ENCODE assay signal across 15 mouse cellular contexts in the genomic region with DNA sequence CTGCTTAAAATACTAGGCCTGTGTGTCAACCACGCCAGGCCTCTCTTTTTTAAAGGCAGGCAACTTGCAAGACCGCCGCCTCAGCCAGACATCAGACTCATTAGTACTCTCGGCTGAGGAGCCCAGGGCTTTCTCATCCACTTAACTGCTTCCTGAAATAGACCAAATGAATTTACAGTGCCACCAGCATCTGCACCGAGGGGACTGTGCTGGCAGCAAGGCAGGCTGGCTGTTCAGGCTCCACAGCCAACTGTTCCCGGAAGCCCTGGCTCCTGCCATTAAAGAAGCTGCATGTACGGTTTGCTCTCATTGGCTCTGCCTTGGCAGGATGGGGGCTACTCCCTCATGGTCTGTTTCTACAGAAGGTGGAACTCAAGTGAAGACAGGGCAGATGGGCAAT. TPM values are rescaled to one million over a fixed set of nuclear protein-coding genes. Genes with fewer than 3 reads are reported as not detected.
A peak's percentile ranks its signal among the peaks of the same experiment; 100 is the strongest.
DNase-seq lines count a peak whose midpoint lies in the region; ATAC-seq and TF ChIP-seq lines count a peak whose summit lies in the region.
"Had no signal": no experiment of that assay in that cellular context is flagged by ENCODE, and none has a peak within 500 bp of the region (broad histone marks: within the 10 kb centered on the region; RNA-seq: fewer than 3 reads in every experiment).

No protein-coding gene starts in this region.

- no peak for DNase-seq in frontal cortex, postnatal 25 days (ENCODE audit: low spot score in 2 of 2)
- DNase-seq in left cerebral cortex, postnatal 14 days (ENCODE audit: low spot score in 2 of 2), result peak; percentile 49 to 56
- no peak for DNase-seq in left cerebral cortex, adult 2 months (ENCODE audit: extremely low spot score in 1 of 2, low spot score in 2 of 2)
- peak; percentile 82 for DNase-seq in forebrain, postnatal 0 days
- no peak for DNase-seq in limb, embryonic 10.5 days (ENCODE audit: low spot score)
- DNase-seq in thymus, postnatal 0 days (ENCODE audit: low spot score), result no peak
- DNase-seq: cerebellum, postnatal 36 days; heart, postnatal 36 days; lung, adult 2 months; retina, postnatal 1 day had no signal

- intact Hi-C loops in left cerebral cortex, postnatal 14 days (cut with DNase I), result no loop called here
- intact Hi-C loops in left cerebral cortex, adult 2 months (cut with DNase I), result no loop called here

- H3K36me3 ChIP-seq in forebrain, postnatal 0 days (ENCODE audit: insufficient read depth), result no peaks in the 10 kb centered on the region; the same call in 1 of the 2 replicates
- H3K36me3 ChIP-seq in limb, embryonic 10.5 days, result 0 out of 2 replicates have a peak, but pooled peaks cover 3% of the 10 kb centered on the region
- H3K36me3 ChIP-seq: kidney, embryonic 15.5 days; stomach, embryonic 15.5 days had no signal

- no peak for TF ChIP-seq CTCF in left cerebral cortex, adult 2 months (IDR thresholded peaks at IDR 0.05)
- no peak for TF ChIP-seq CTCF in forebrain, postnatal 0 days (IDR thresholded peaks at IDR 0.05; ENCODE audit: low read depth)

- WGBS in forebrain, postnatal 0 days, result 41% methylated on average over 7 of the region's 7 CpGs
- WGBS in limb, embryonic 10.5 days, result 67% methylated on average over 7 of the region's 7 CpGs

- no peak overlapping the region for H3K27ac ChIP-seq in left cerebral cortex, adult 2 months
- H3K27ac ChIP-seq in forebrain, postnatal 0 days (ENCODE audit: low read depth, low read length), result peak overlapping the region; percentile 67
- H3K27ac ChIP-seq in limb, embryonic 10.5 days, result peak overlapping the region; percentile 61; the same call in 1 of the 2 replicates
- H3K27ac ChIP-seq: kidney, embryonic 15.5 days; stomach, embryonic 15.5 days had no signal

- peaks cover 6% of the 10 kb centered on the region; the same call in 1 of the 2 replicates for H3K4me1 ChIP-seq in forebrain, postnatal 0 days (ENCODE audit: insufficient read depth)
- peaks cover 7% of the 10 kb centered on the region for H3K4me1 ChIP-seq in limb, embryonic 10.5 days
- H3K4me1 ChIP-seq: kidney, embryonic 15.5 days; stomach, embryonic 15.5 days had no signal

- ATAC-seq in frontal cortex, adult (ENCODE audit: low TSS enrichment), result peak; percentile 88
- ATAC-seq in forebrain, postnatal 0 days, result peak; percentile 93
- no peak for ATAC-seq in CD4-positive, CD25-positive, alpha-beta regulatory T cell, adult 4 months

- H3K4me2 ChIP-seq in forebrain, postnatal 0 days (ENCODE audit: low read depth), result no peak overlapping the region
- H3K4me2 ChIP-seq: kidney, embryonic 15.5 days; stomach, embryonic 15.5 days had no signal

- H3K9ac ChIP-seq in forebrain, postnatal 0 days, result no peak overlapping the region
- H3K9ac ChIP-seq: kidney, embryonic 15.5 days; stomach, embryonic 15.5 days had no signal

- H3K27me3 ChIP-seq in forebrain, postnatal 0 days (ENCODE audit: insufficient read depth, low read length), result no peaks in the 10 kb centered on the region
- no peaks in the 10 kb centered on the region for H3K27me3 ChIP-seq in limb, embryonic 10.5 days (ENCODE audit: low read depth, poor library complexity, severe bottlenecking)
- H3K27me3 ChIP-seq: kidney, embryonic 15.5 days; stomach, embryonic 15.5 days had no signal

- no peaks in the 10 kb centered on the region for H3K9me3 ChIP-seq in forebrain, postnatal 0 days (ENCODE audit: low read length)
- no peaks in the 10 kb centered on the region; the same call in 1 of the 2 replicates for H3K9me3 ChIP-seq in limb, embryonic 10.5 days (replicated peaks)
- H3K9me3 ChIP-seq: kidney, embryonic 15.5 days; stomach, embryonic 15.5 days had no signal

- H3K4me3 ChIP-seq in left cerebral cortex, adult 2 months, result no peak overlapping the region
- no peak overlapping the region for H3K4me3 ChIP-seq in forebrain, postnatal 0 days (ENCODE audit: low read depth, low read length)
- H3K4me3 ChIP-seq in limb, embryonic 10.5 days, result no peak overlapping the region
- H3K4me3 ChIP-seq: kidney, embryonic 15.5 days; stomach, embryonic 15.5 days had no signal

RNA-seq across cellular contexts. Expression of gene Rgs9, which starts 19.7 kb away (rescaled TPM):
- 10 to 100 TPM; 17.6 to 31.9 TPM for total RNA-seq in left cerebral cortex, postnatal 14 days (2021)
- 10 to 100 TPM; 20.3 to 44.5 TPM for total RNA-seq in left cerebral cortex, adult 2 months (2021)
- total RNA-seq in forebrain, postnatal 0 days (2014; rRNA removed), result 25.6 and 31.8 TPM in 2 replicates
- 12.2 and 15.3 TPM in 2 replicates for polyA plus RNA-seq in forebrain, postnatal 0 days (2015; fragmentation: Nextera tagmentation; extraction: Ambion mirVana)
- 2.1 and 4.2 TPM in 2 replicates for polyA plus RNA-seq in limb, embryonic 10.5 days (2016; fragmentation: Nextera tagmentation; extraction: Ambion mirVana)
- 1 to 10 TPM; 4.2 to 6.9 TPM for polyA plus RNA-seq in CD4-positive, CD25-positive, alpha-beta regulatory T cell, adult 4 months (2017; shearing (Covaris generic))
- polyA plus RNA-seq in thymus, postnatal 0 days (2015; fragmentation: Nextera tagmentation; extraction: Ambion mirVana), result 0.66 and 1.5 TPM in 2 replicates
- total RNA-seq: gastrocnemius, adult 8-10 months had no signal

Comparison
In these comparisons a context has a peak if more than half of its experiments do, and no peak if none do; other contexts are left out.
1. DNase-seq: peak in left cerebral cortex, postnatal 14 days (2 of 2) and forebrain, postnatal 0 days (single experiment); none in frontal cortex, postnatal 25 days (0 of 2), left cerebral cortex, adult 2 months (0 of 2), limb, embryonic 10.5 days (single experiment) and thymus, postnatal 0 days (single experiment).